Mouse (Mus musculus) left cerebral cortex, postnatal 10 days (tissue): ENCODE data around the gene Rtkn2. TPM values are rescaled to one million over a fixed set of nuclear protein-coding genes. Genes with fewer than 3 reads are reported as not detected.

ENCODE experiments used
- total RNA-seq, 2 experiments: library from RNA; stranded (reverse); gene quantifications; 2 replicates each; pipeline ENCODE4 v1.2.3; 2021

Rtkn2 gene
- total RNA-seq, 2 experiments from 2014 or later, result 5.4 to 5.7 TPM

Other genes starting within 250 kb of the Rtkn2 start
- gene Zfp365, start 66.9 kb upstream of the Rtkn2 start, total RNA-seq, result 100 to 1,000 TPM; 131 to 132 TPM